Mouse (Mus musculus): ENCODE measurements around the gene Lsp1. TPM values are rescaled to one million over a fixed set of nuclear protein-coding genes. Genes with fewer than 3 reads are reported as not detected.

Lsp1 gene
- total RNA-seq, 2 experiments from 2014 or later = 3.4 to 7.1 TPM

DNA sequence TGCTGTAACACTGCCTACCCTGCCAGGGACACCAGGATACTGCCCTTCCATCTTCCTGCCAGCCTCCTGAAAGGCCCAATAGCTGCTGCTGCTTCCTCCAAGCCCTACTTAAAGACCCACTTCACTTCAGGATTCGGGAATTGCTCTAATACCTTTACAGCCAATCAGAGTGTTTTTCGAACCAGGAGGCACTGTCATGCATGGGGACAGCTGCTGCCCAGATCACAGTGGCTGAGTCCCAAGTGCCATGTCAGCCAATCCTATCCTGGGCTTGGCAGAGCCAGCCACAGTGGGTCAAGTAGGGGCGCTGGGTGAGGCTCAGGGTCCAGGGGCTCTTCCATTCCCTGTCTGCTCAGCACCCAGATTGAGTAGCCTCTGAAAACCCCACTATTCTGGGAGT lies 35.5 kb downstream of the Lsp1 start:
- H3K4me3 ChIP-seq = no peak overlapping the region
- TF ChIP-seq CTCF (IDR thresholded peaks at IDR 0.05) = no peak
- no peak overlapping the region for H3K27ac ChIP-seq
- DNase-seq (ENCODE audit: extremely low spot score in 1 of 2, low spot score in 2 of 2) = no peak
- intact Hi-C loops (cut with DNase I) = loop anchor here (5.0 kb wide), 1 partner anchor 164 kb away; no protein-coding TSS in a partner anchor

GRCm38 (mm10) chr7:142496800-142497199 lies 36.2 kb downstream of the Lsp1 start:
- TF ChIP-seq CTCF (IDR thresholded peaks at IDR 0.05) = peak; percentile 31
- Histone ChIP-seq H3K27ac (no peak overlapping the region), H3K4me3 (no peak overlapping the region)
- intact Hi-C loops (cut with DNase I) = loop anchor here (1.0 to 5.0 kb wide), 2 partner anchors 54 to 164 kb away; no protein-coding TSS in a partner anchor
- no peak for DNase-seq (ENCODE audit: extremely low spot score in 1 of 2, low spot score in 2 of 2)

DNA sequence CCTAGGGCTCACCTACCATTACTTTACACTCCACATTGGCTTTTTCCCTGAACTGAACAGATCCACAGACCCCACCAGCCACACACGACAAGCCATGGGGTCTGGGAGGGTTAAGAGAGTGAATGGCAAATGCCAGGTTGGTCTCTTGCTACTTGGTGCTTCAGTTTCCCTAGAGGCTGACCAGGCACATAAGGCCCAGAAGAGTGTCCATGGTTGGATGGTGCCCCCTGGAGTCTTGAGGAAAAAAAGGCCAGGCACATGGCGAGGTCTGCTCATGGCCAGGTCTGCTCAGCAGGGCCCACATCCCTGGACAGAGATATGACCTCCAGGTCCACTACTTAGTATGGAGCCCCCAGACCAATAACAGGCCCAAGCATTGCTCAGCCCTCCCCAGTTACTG lies 37.2 kb downstream of the Lsp1 start:
- peak in 1 of 2 experiments; percentile 19 for DNase-seq (ENCODE audit: extremely low spot score in 1 of 2, low spot score in 2 of 2)
- TF ChIP-seq CTCF (IDR thresholded peaks at IDR 0.05) = peak; percentile 53
- H3K27ac ChIP-seq = no peak overlapping the region
- intact Hi-C loops (cut with DNase I) = loop anchor here (1.0 to 5.0 kb wide), 2 partner anchors 55 to 165 kb away; no protein-coding TSS in a partner anchor
- H3K4me3 ChIP-seq = no peak overlapping the region

DNA sequence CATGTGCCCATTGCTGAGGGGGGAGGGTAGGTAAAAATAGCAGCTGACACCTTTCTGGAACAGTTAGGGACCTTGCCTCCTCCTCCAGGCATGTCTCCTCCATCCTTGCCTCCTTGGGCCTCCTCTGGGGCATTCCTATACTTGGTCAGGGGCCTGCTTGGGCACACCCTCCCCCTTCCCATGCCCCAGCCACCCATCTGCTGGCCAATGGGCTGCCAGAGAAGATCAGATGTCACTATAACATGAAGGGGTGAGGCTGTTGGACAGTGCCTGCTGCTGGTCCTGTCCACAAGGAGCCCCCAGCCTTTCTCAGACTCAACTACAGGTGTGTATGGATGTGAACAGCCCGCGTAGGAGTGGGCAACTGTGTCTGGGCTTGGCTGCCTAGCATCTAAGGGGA lies 38.0 kb downstream of the Lsp1 start, which contains the start of gene Tnnt3:
Gene Tnnt3 (plus strand): TSS at position 262 of the 400 bp plus-strand sequence.
- intact Hi-C loops (cut with DNase I) = loop anchor here (5.0 kb wide), 1 partner anchor 166 kb away; no protein-coding TSS in a partner anchor
- TF ChIP-seq CTCF (IDR thresholded peaks at IDR 0.05) = no peak
- H3K27ac ChIP-seq = no peak within 1 kb of the TSS
- DNase-seq (ENCODE audit: extremely low spot score in 1 of 2, low spot score in 2 of 2) = no peak
- no peak within 1 kb of the TSS for H3K4me3 ChIP-seq

DNA sequence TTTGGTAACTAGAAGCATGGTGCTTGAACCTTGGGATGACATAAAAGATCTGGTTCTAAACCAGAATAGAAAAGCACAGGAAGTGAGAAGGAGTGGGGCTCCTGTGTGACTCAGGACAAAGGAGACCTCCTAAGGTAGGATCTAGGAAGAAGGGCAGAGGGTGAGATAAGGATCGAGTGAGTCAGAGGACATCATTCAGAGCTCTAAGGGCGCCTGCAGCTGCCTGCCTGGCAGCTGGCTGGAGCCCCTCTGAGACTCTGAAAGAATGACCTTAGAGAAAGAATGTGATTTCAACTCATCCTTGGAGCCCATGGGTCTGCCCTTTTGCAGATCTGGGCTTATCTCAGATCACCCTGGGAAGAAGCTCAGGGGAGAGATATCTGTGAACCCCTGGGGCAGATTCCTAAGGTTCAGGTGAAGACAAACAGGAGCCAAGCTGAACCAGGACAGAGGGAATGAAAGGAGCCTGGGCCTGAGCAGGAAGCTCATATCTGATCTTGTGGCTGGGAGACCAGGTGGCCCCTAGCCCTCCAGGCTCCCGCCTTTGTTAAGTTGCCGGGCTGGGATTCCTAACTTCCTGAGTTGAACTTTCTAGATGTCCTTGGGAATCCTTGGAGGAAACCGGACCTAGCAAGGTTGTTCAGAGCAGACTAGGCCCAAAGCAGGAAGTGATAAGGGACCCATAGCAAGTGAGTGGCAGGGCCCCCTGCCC lies 38.6 kb downstream of the Lsp1 start:
- intact Hi-C loops (cut with DNase I) = loop anchor here (5.0 kb wide), 1 partner anchor 167 kb away; no protein-coding TSS in a partner anchor
- TF ChIP-seq CTCF (IDR thresholded peaks at IDR 0.05) = no peak
- Histone ChIP-seq H3K27ac (no peak overlapping the region), H3K4me3 (no peak overlapping the region)
- DNase-seq (ENCODE audit: extremely low spot score in 1 of 2, low spot score in 2 of 2) = no peak

DNA sequence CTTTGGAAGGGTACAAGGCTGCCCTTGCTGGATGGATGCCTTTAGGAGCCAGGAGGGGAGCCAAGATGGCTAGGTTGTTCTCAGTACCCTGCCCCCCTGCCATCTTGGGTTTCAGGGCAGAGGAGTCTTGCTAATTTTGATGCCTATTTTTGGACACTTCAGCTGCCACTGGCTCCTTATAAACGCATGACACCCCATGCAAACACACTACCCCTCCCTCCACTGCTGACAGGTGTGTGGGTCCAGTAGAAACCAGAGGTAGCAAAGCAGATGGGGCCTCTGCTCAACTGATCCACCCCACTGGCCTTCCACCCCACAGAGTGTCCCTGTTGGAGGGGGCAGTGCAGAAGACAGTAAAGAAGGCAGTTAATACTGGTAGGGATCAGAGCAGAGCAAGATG lies 39.4 kb downstream of the Lsp1 start:
- intact Hi-C loops (cut with DNase I) = no loop called here
- no peak for DNase-seq (ENCODE audit: extremely low spot score in 1 of 2, low spot score in 2 of 2)
- H3K27ac ChIP-seq = no peak overlapping the region
- TF ChIP-seq CTCF (IDR thresholded peaks at IDR 0.05) = no peak
- no peak overlapping the region for H3K4me3 ChIP-seq

DNA sequence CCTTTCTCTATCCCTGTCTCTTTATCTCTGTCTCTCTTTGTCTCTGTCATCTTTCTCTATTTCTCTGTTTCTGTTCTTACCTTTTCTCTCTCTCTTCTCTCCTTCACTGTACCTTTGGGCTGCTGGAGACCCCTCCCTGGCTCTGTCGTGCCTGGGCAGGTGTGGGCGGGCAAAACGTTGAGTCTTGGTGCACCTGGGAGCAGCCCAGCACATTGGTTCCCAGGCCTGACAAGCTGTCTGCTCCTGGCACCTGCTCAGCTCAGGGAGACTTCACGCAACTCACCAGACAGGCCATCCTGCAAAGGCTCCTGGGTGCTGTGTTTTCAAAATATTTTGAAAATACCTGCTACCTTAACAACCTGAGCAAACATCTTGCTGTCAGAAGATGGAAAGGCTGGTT lies 42.6 kb downstream of the Lsp1 start:
- no peak overlapping the region for H3K27ac ChIP-seq
- H3K4me3 ChIP-seq = no peak overlapping the region
- intact Hi-C loops (cut with DNase I) = no loop called here
- DNase-seq (ENCODE audit: extremely low spot score in 1 of 2, low spot score in 2 of 2) = no peak
- no peak for TF ChIP-seq CTCF (IDR thresholded peaks at IDR 0.05)

DNA sequence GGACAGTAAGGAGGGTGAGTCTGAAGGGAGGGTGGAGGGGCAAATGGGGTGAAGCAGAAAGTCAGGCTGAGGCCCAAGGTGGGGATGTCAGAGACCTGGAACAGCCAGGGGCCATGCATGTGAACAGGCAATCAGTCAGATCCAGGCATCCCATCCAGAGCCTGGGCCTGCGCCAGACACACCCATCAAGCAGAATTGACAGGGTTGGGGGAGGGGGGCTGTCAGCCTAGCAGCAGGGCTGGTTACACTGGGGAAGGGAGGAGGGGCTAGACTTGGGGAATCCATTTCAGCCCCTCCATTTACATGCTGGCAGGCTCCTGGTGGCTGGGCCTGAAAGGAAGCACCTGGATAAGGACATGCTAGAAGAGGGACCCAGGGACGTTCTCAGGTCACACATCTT lies 45.3 kb downstream of the Lsp1 start:
- no peak overlapping the region for H3K27ac ChIP-seq
- DNase-seq (ENCODE audit: extremely low spot score in 1 of 2, low spot score in 2 of 2) = no peak
- TF ChIP-seq CTCF (IDR thresholded peaks at IDR 0.05) = no peak
- H3K4me3 ChIP-seq = no peak overlapping the region
- intact Hi-C loops (cut with DNase I) = no loop called here

DNA sequence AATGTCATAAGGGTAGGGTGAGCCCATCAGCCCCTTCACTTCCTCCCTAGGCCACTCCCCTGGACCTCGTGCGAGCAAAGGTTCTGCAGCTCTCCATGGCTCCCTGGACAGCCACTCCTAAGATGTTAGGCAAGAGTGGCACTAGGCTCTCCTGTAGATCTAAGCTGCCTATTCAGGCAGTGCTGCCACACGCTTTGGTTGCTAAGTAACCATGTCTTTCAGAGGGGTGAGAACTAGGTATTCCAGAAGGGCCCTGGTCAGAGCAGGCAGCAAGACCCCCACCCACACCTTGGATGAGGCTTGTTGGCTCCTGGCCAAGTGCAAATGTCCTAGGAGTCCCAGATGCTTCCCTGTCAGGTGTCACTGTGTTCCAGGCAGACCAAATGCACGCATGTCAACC lies 45.9 kb downstream of the Lsp1 start:
- no peak for TF ChIP-seq CTCF (IDR thresholded peaks at IDR 0.05)
- Histone ChIP-seq H3K27ac (no peak overlapping the region), H3K4me3 (no peak overlapping the region)
- DNase-seq (ENCODE audit: extremely low spot score in 1 of 2, low spot score in 2 of 2) = no peak
- intact Hi-C loops (cut with DNase I) = no loop called here

- Histone ChIP-seq H3K4me3 (no peak overlapping the region), H3K27ac (no peak overlapping the region)
- no peak for TF ChIP-seq CTCF (IDR thresholded peaks at IDR 0.05)
- DNase-seq (ENCODE audit: extremely low spot score in 1 of 2, low spot score in 2 of 2) = no peak
- intact Hi-C loops (cut with DNase I) = no loop called here
These were observed 46.8 kb downstream of the Lsp1 start for GRCm38 (mm10) chr7:142507453-142507852.

DNA sequence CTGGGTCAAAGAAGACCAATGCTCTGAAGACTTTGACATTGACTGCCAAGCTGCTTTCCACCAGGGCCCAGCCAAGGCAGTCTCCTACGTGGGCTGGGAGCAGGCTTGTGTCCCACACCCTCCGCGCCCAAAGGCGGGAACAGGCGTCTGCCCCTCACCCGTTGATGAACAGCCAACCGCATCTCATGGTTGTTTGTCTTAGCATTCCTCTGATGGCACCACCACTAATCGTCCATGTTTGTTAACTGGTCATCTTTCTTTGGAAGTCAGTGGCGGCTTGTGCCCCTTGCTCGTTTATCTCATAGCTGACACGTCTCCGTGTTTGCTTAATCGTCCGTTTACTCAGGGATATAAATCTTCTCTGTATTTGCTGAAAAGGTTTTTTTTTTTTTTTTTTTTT lies 48.9 kb downstream of the Lsp1 start:
- no peak overlapping the region for H3K27ac ChIP-seq

DNA sequence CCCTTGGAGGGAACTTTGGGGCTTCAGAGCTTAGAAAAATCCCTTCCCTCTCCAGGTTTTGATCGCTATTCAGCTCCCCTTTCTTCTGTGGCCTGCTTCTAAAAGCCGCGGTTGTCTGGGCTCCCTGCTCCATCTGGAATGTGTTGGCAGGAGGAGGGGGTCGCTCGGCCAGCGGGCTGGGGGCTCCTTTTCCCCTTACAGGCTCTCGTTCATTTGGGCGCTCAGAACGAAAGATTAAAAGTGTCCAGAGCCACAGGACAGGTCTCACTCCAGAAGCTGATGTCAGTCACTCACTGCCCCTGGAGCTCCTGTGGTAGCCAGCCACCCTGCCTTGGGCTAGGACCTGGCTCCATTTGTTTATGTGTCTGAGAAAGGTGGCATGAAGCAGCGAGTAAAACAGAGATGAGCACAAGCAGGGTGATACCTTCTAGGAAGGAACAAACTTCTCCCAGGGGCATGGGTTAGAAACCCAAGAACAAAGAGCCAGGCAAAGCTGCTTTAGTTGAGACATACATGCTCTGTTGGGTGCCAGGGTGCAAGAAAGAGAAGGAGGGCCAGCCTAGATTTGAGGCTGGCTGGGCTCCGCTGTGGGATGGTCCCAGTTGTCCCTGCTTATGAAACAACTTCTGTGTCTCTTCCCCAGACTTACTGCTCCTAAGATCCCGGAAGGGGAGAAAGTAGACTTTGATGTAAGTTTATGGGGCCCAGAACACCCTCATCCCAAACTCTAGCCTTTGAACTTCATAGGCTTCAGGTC lies 49.6 kb downstream of the Lsp1 start:
- DNase-seq (ENCODE audit: extremely low spot score in 1 of 2, low spot score in 2 of 2) = no peak
- intact Hi-C loops (cut with DNase I) = no loop called here
- no peak overlapping the region for H3K27ac ChIP-seq
- no peak for TF ChIP-seq CTCF (IDR thresholded peaks at IDR 0.05)
- H3K4me3 ChIP-seq = no peak overlapping the region

More for the DNA sequence above, 48.9 kb downstream of the Lsp1 start:
- TF ChIP-seq CTCF (IDR thresholded peaks at IDR 0.05) = no peak
- H3K4me3 ChIP-seq = no peak overlapping the region
- no peak for DNase-seq (ENCODE audit: extremely low spot score in 1 of 2, low spot score in 2 of 2)
- intact Hi-C loops (cut with DNase I) = no loop called here
